ENCODE assay signal across 8 mouse cellular contexts in the genomic region with DNA sequence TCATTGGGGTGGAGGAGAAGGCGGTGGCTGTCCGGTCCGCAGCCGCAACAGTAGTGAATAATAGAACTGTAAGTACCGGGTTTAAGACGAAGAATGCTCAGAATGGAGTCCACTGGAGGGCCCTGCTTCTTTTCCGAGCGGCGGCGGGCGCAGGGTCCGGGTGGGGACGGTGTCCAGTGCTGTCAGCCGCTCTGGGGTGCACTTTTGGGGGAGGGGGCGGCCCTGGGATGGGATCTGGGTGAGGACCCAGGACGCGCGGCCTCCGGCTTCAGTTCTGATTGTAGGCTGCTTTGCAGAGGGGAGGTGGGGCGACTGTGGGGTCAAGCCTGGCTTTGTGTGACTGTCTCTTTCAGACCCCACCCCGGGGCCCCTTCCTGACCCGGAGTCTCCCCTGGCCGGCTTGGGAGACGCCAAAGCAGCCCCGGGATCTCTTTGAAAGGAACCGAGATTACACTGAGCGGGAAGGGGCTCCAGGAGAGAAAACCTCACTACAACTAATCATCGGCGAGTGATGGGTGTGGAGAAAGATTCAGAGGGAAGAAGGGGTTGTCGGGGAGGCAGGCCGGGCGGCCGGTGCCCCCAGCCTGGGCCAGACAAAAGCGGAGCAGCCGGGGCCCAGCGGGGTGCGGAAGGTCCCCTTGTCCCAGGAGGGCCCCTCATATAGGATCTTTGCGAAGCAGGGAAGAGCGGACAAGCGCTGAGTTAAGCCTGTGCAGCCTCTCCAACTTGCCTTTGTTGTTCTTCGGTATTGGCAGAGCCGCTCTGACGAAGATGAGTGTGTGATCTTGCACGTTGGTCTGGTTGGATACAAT. TPM values are rescaled to one million over a fixed set of nuclear protein-coding genes. Genes with fewer than 3 reads are reported as not detected.
DNase-seq lines count a peak whose midpoint lies in the region; ATAC-seq and TF ChIP-seq lines count a peak whose summit lies in the region.

No protein-coding gene starts in this region.

- peaks cover 12% of the 10 kb centered on the region for H3K4me1 ChIP-seq in kidney, embryonic 14.5 days (ENCODE audit: control insufficient read depth, insufficient read depth, low read length)
- H3K4me1 ChIP-seq in forebrain, embryonic 11.5 days (replicated peaks; ENCODE audit: control insufficient read depth, insufficient read depth, low read length): no peaks in the 10 kb centered on the region; the same call in 1 of the 2 replicates
- peaks cover 18% of the 10 kb centered on the region for H3K4me1 ChIP-seq in kidney, embryonic 16.5 days (ENCODE audit: insufficient read depth, low read length)
- peaks cover 5% of the 10 kb centered on the region for H3K4me1 ChIP-seq in liver, adult 2 months (ENCODE audit: control insufficient read depth, insufficient read depth, low read length)
- peaks cover 6% of the 10 kb centered on the region; the same call in 1 of the 2 replicates for H3K4me1 ChIP-seq in neural tube, embryonic 11.5 days (ENCODE audit: control insufficient read depth, insufficient read depth, low read length)

- H3K27me3 ChIP-seq in kidney, embryonic 14.5 days (ENCODE audit: control insufficient read depth, insufficient read depth, low read length): no peaks in the 10 kb centered on the region
- no peaks in the 10 kb centered on the region for H3K27me3 ChIP-seq in forebrain, embryonic 11.5 days (ENCODE audit: control insufficient read depth, insufficient read depth, low read length)
- H3K27me3 ChIP-seq in kidney, embryonic 16.5 days (ENCODE audit: insufficient read depth, low read length): no peaks in the 10 kb centered on the region
- no peaks in the 10 kb centered on the region for H3K27me3 ChIP-seq in liver, adult 2 months (ENCODE audit: control insufficient read depth, insufficient read depth, low read length)
- no peaks in the 10 kb centered on the region for H3K27me3 ChIP-seq in neural tube, embryonic 11.5 days (ENCODE audit: control insufficient read depth, insufficient read depth, low read length)

- TF ChIP-seq POLR2A in liver, adult 2 months (IDR thresholded peaks at IDR 0.05; ENCODE audit: extremely low read depth, insufficient read depth, low read length): peak; percentile 63

- H3K4me2 ChIP-seq in kidney, embryonic 14.5 days (replicated peaks; ENCODE audit: low read depth, low read length): peak overlapping the region; percentile 68
- peak overlapping the region; percentile 70 for H3K4me2 ChIP-seq in forebrain, embryonic 11.5 days (ENCODE audit: low read depth, low read length, severe bottlenecking)
- H3K4me2 ChIP-seq in kidney, embryonic 16.5 days (replicated peaks; ENCODE audit: low read depth, low read length): peak overlapping the region; percentile 80
- H3K4me2 ChIP-seq in neural tube, embryonic 11.5 days (ENCODE audit: low read depth): peak overlapping the region; percentile 64

- TF ChIP-seq CTCF in liver, adult 2 months (IDR thresholded peaks at IDR 0.05; ENCODE audit: low read depth, low read length): no peak

- ATAC-seq in kidney, embryonic 14.5 days (ENCODE audit: low FRiP score, low TSS enrichment): peak; percentile 66
- ATAC-seq in forebrain, embryonic 11.5 days (replicated peaks; ENCODE audit: low FRiP score): peak; percentile 81
- peak; percentile 62 for ATAC-seq in kidney, embryonic 16.5 days (ENCODE audit: low FRiP score, low TSS enrichment)
- peak; percentile 61 for ATAC-seq in neural tube, embryonic 11.5 days (ENCODE audit: insufficient read depth, low FRiP score, low TSS enrichment)

- no peak for DNase-seq in kidney, adult 11 months
- peak; percentile 72 for DNase-seq in brain, adult 2 months (ENCODE audit: low read depth, low spot score)
- DNase-seq in forebrain, embryonic 11.5 days (ENCODE audit: low spot score): peak; percentile 83
- peak; percentile 19 for DNase-seq in liver, adult 2 months (ENCODE audit: extremely low read depth, low read depth, low spot score)
- peak; percentile 64 for DNase-seq in neural tube, embryonic 11.5 days (ENCODE audit: low spot score)
- peak; percentile 48 for DNase-seq in thymus, postnatal 0 days (ENCODE audit: low spot score)

- H3K27ac ChIP-seq in kidney, embryonic 14.5 days (ENCODE audit: low read depth, low read length): peak overlapping the region; percentile 93
- peak overlapping the region; percentile 92 for H3K27ac ChIP-seq in forebrain, embryonic 11.5 days (ENCODE audit: low read depth, low read length)
- peak overlapping the region; percentile 95 for H3K27ac ChIP-seq in kidney, embryonic 16.5 days (ENCODE audit: low read length)
- peak overlapping the region; percentile 75 for H3K27ac ChIP-seq in liver, adult 2 months (replicated peaks; ENCODE audit: insufficient read depth, low read depth, low read length)
- peak overlapping the region; percentile 90 for H3K27ac ChIP-seq in neural tube, embryonic 11.5 days (ENCODE audit: low read depth, low read length)

- peaks cover 17% of the 10 kb centered on the region; the same call in 1 of the 2 replicates for H3K79me2 ChIP-seq in liver, adult 2 months (ENCODE audit: control insufficient read depth, insufficient read depth, low read length)

- peak overlapping the region; percentile 71 for H3K4me3 ChIP-seq in kidney, embryonic 14.5 days (ENCODE audit: low read length)
- H3K4me3 ChIP-seq in forebrain, embryonic 11.5 days (ENCODE audit: low read depth, low read length): peak overlapping the region; percentile 91
- peak overlapping the region; percentile 75 for H3K4me3 ChIP-seq in kidney, embryonic 16.5 days (ENCODE audit: low read length)
- H3K4me3 ChIP-seq in liver, adult 2 months (ENCODE audit: insufficient read depth, low read depth, low read length): peak overlapping the region; percentile 82
- peak overlapping the region; percentile 94 for H3K4me3 ChIP-seq in neural tube, embryonic 11.5 days (ENCODE audit: low read depth, low read length)

- WGBS in kidney, embryonic 14.5 days: under 1% methylated on average over 43 of the region's 44 CpGs
- 1% methylated on average over 44 of the region's 44 CpGs for WGBS in forebrain, embryonic 11.5 days
- under 1% methylated on average over 44 of the region's 44 CpGs for WGBS in kidney, embryonic 16.5 days
- 1% methylated on average over 44 of the region's 44 CpGs for WGBS in liver, adult 2 months
- under 1% methylated on average over 43 of the region's 44 CpGs for WGBS in neural tube, embryonic 11.5 days

- H3K9ac ChIP-seq in kidney, embryonic 14.5 days (ENCODE audit: low read depth, low read length): peak overlapping the region; percentile 89
- peak overlapping the region; percentile 95 for H3K9ac ChIP-seq in forebrain, embryonic 11.5 days (ENCODE audit: low read length)
- H3K9ac ChIP-seq in kidney, embryonic 16.5 days (replicated peaks; ENCODE audit: low read length): peak overlapping the region; percentile 78
- peak overlapping the region; percentile 86 for H3K9ac ChIP-seq in liver, adult 2 months (ENCODE audit: low read depth, low read length)
- H3K9ac ChIP-seq in neural tube, embryonic 11.5 days (ENCODE audit: low read length): peak overlapping the region; percentile 81

- peaks cover 3% of the 10 kb centered on the region; the same call in 1 of the 2 replicates for H3K36me3 ChIP-seq in kidney, embryonic 14.5 days (ENCODE audit: control insufficient read depth, insufficient read depth, low read length)
- H3K36me3 ChIP-seq in forebrain, embryonic 11.5 days (ENCODE audit: control insufficient read depth, insufficient read depth, low read length): no peaks in the 10 kb centered on the region
- peaks cover 4% of the 10 kb centered on the region; the same call in 1 of the 2 replicates for H3K36me3 ChIP-seq in kidney, embryonic 16.5 days (ENCODE audit: insufficient read depth, low read length)
- H3K36me3 ChIP-seq in liver, adult 2 months (ENCODE audit: control insufficient read depth, insufficient read depth, low read length): no peaks in the 10 kb centered on the region
- no peaks in the 10 kb centered on the region for H3K36me3 ChIP-seq in neural tube, embryonic 11.5 days (ENCODE audit: control insufficient read depth, insufficient read depth, low read length)

- H3K9me3 ChIP-seq in kidney, embryonic 14.5 days (ENCODE audit: control insufficient read depth, low read length): no peaks in the 10 kb centered on the region
- no peaks in the 10 kb centered on the region for H3K9me3 ChIP-seq in forebrain, embryonic 11.5 days (ENCODE audit: control insufficient read depth, low read length)
- no peaks in the 10 kb centered on the region for H3K9me3 ChIP-seq in kidney, embryonic 16.5 days (ENCODE audit: low read length)
- no peaks in the 10 kb centered on the region for H3K9me3 ChIP-seq in neural tube, embryonic 11.5 days (ENCODE audit: control insufficient read depth, low read length)

RNA-seq across cellular contexts. Expression of gene Clasp1, which starts 0.8 kb away (rescaled TPM):
- 51.8 and 70.0 TPM in 2 replicates for polyA plus RNA-seq in kidney, embryonic 14.5 days (2014; fragmentation: Nextera tagmentation; extraction: Ambion mirVana)
- polyA plus RNA-seq in forebrain, embryonic 11.5 days (2014; fragmentation: Nextera tagmentation; extraction: Ambion mirVana): 123 and 136 TPM in 2 replicates
- 38.2 and 46.0 TPM in 2 replicates for polyA plus RNA-seq in kidney, embryonic 16.5 days (2015; fragmentation: Nextera tagmentation; extraction: Ambion mirVana)
- total RNA-seq in liver, adult 2 months (2014; rRNA removed): 12.1 and 12.8 TPM in 2 replicates
- polyA plus RNA-seq in liver, adult 2 months (2012; rRNA removed): 4.1 and 4.4 TPM in 2 replicates
- 98.6 and 104 TPM in 2 replicates for polyA plus RNA-seq in neural tube, embryonic 11.5 days (2014; fragmentation: Nextera tagmentation; extraction: Ambion mirVana)
- 21.0 and 31.0 TPM in 2 replicates for polyA plus RNA-seq in thymus, postnatal 0 days (2015; fragmentation: Nextera tagmentation; extraction: Ambion mirVana)
